Mouse (Mus musculus): ENCODE results near the gene Il11. TPM values are rescaled to one million over a fixed set of nuclear protein-coding genes. Genes with fewer than 3 reads are reported as not detected.

Il11 gene
- total RNA-seq, 1 experiment = 2.1 TPM

GRCm38 (mm10) chr7:4782130-4782529 is 529 bp downstream of the Il11 start:
- H3K4me3 ChIP-seq (ENCODE audit: insufficient read depth in 1 of 2, low read depth in 1 of 2, low read length in 2 of 2, poor library complexity in 1 of 2, severe bottlenecking in 1 of 2) = no peak overlapping the region
- peaks cover 10% of the 10 kb centered on the region; the same call in 1 of the 2 replicates for H3K36me3 ChIP-seq (ENCODE audit: control insufficient read depth, insufficient read depth, low read length, poor library complexity, severe bottlenecking)
- in situ Hi-C loops (cut with MboI; ENCODE audit: low sequenced_read_pairs in 2 of 2, unreplicated experiment in 2 of 2) = no loop called here
- H3K4me1 ChIP-seq (ENCODE audit: control insufficient read depth in 2 of 2, insufficient read depth in 2 of 2, low read length in 2 of 2, poor library complexity in 1 of 2) = peaks cover 2 to 10% of the 10 kb centered on the region in 2 experiments; a peak in 2 of 4 replicates
- TF ChIP-seq HCFC1 (IDR thresholded peaks at IDR 0.05; ENCODE audit: borderline replicate concordance, insufficient read depth, low read length) (no peak), ZNF384 (IDR thresholded peaks at IDR 0.05; ENCODE audit: low read depth, low read length) (no peak), CHD2 (IDR thresholded peaks at IDR 0.05; ENCODE audit: low read depth, low read length) (no peak), MAFK (IDR thresholded peaks at IDR 0.05; ENCODE audit: insufficient read depth, low read depth, low read length) (no peak), ZC3H11A (IDR thresholded peaks at IDR 0.05; ENCODE audit: borderline replicate concordance, low read depth, low read length) (no peak)
- no peaks in the 10 kb centered on the region for H3K9me3 ChIP-seq (ENCODE audit: control insufficient read depth, insufficient read depth, low read depth, low read length)
- no peak overlapping the region for H3K9ac ChIP-seq (ENCODE audit: insufficient read depth, low read depth, low read length, poor library complexity, severe bottlenecking)
- no peak overlapping the region for H3K27ac ChIP-seq (ENCODE audit: insufficient read depth, low read depth, low read length, poor library complexity, severe bottlenecking)
- DNase-seq (ENCODE audit: low read depth, low spot score) = no peak

GRCm38 (mm10) chr7:4779921-4780320 is 2.7 kb downstream of the Il11 start:
- Histone ChIP-seq H3K4me1 (ENCODE audit: control insufficient read depth in 2 of 2, insufficient read depth in 2 of 2, low read length in 2 of 2, poor library complexity in 1 of 2) (peaks cover 5 to 10% of the 10 kb centered on the region in 2 experiments; a peak in 3 of 4 replicates), H3K9me3 (ENCODE audit: control insufficient read depth, insufficient read depth, low read depth, low read length) (no peaks in the 10 kb centered on the region), H3K9ac (ENCODE audit: insufficient read depth, low read depth, low read length, poor library complexity, severe bottlenecking) (no peak overlapping the region), H3K4me3 (ENCODE audit: insufficient read depth in 1 of 2, low read depth in 1 of 2, low read length in 2 of 2, poor library complexity in 1 of 2, severe bottlenecking in 1 of 2) (no peak overlapping the region), H3K36me3 (ENCODE audit: control insufficient read depth, insufficient read depth, low read length, poor library complexity, severe bottlenecking) (peaks cover 7% of the 10 kb centered on the region; the same call in 1 of the 2 replicates), H3K27ac (ENCODE audit: insufficient read depth, low read depth, low read length, poor library complexity, severe bottlenecking) (no peak overlapping the region)
- TF ChIP-seq ZC3H11A (IDR thresholded peaks at IDR 0.05; ENCODE audit: borderline replicate concordance, low read depth, low read length) (no peak), ZNF384 (IDR thresholded peaks at IDR 0.05; ENCODE audit: low read depth, low read length) (no peak)
- no peak for DNase-seq (ENCODE audit: low read depth, low spot score)
- in situ Hi-C loops (cut with MboI; ENCODE audit: low sequenced_read_pairs in 2 of 2, unreplicated experiment in 2 of 2) = no loop called here

GRCm38 (mm10) chr7:4777851-4778637 is 4.6 kb downstream of the Il11 start:
- no peak overlapping the region for H3K9ac ChIP-seq (ENCODE audit: insufficient read depth, low read depth, low read length, poor library complexity, severe bottlenecking)

GRCm38 (mm10) chr7:4776861-4777830 is 5.5 kb downstream of the Il11 start:
- no peaks in the 10 kb centered on the region for H3K36me3 ChIP-seq (ENCODE audit: control insufficient read depth, insufficient read depth, low read length, poor library complexity, severe bottlenecking)
- no peak overlapping the region for H3K27ac ChIP-seq (ENCODE audit: insufficient read depth, low read depth, low read length, poor library complexity, severe bottlenecking)
- in situ Hi-C loops (cut with MboI; ENCODE audit: low sequenced_read_pairs in 2 of 2, unreplicated experiment in 2 of 2) = no loop called here
- TF ChIP-seq CHD2 (IDR thresholded peaks at IDR 0.05; ENCODE audit: low read depth, low read length) (peak; percentile 54; the same call in 1 of the 2 replicates), ZC3H11A (IDR thresholded peaks at IDR 0.05; ENCODE audit: borderline replicate concordance, low read depth, low read length) (no peak)
- peak; percentile 76 for DNase-seq (ENCODE audit: low read depth, low spot score)
- H3K9me3 ChIP-seq (ENCODE audit: control insufficient read depth, insufficient read depth, low read depth, low read length) = no peaks in the 10 kb centered on the region
- peak overlapping the region; percentile 44 to 65 for H3K4me3 ChIP-seq (ENCODE audit: insufficient read depth in 1 of 2, low read depth in 1 of 2, low read length in 2 of 2, poor library complexity in 1 of 2, severe bottlenecking in 1 of 2)
- H3K9ac ChIP-seq (ENCODE audit: insufficient read depth, low read depth, low read length, poor library complexity, severe bottlenecking) = no peak overlapping the region
- peaks cover 5 to 9% of the 10 kb centered on the region in 2 experiments; a peak in 3 of 4 replicates for H3K4me1 ChIP-seq (ENCODE audit: control insufficient read depth in 2 of 2, insufficient read depth in 2 of 2, low read length in 2 of 2, poor library complexity in 1 of 2)

More at GRCm38 (mm10) chr7:4777851-4778637, 4.6 kb downstream of the Il11 start:
- in situ Hi-C loops (cut with MboI; ENCODE audit: low sequenced_read_pairs in 2 of 2, unreplicated experiment in 2 of 2) = no loop called here
- H3K4me3 ChIP-seq (ENCODE audit: insufficient read depth in 1 of 2, low read depth in 1 of 2, low read length in 2 of 2, poor library complexity in 1 of 2, severe bottlenecking in 1 of 2) = no peak overlapping the region
- H3K27ac ChIP-seq (ENCODE audit: insufficient read depth, low read depth, low read length, poor library complexity, severe bottlenecking) = no peak overlapping the region
- DNase-seq (ENCODE audit: low read depth, low spot score) = no peak
- no peak for TF ChIP-seq MAFK (IDR thresholded peaks at IDR 0.05; ENCODE audit: insufficient read depth, low read depth, low read length)
- TF ChIP-seq ZNF384 (IDR thresholded peaks at IDR 0.05; ENCODE audit: low read depth, low read length) = no peak
- no peak for TF ChIP-seq CHD2 (IDR thresholded peaks at IDR 0.05; ENCODE audit: low read depth, low read length)
- no peak for TF ChIP-seq ZC3H11A (IDR thresholded peaks at IDR 0.05; ENCODE audit: borderline replicate concordance, low read depth, low read length)
- no peak for TF ChIP-seq HCFC1 (IDR thresholded peaks at IDR 0.05; ENCODE audit: borderline replicate concordance, insufficient read depth, low read length)
- peaks cover 5 to 9% of the 10 kb centered on the region in 2 experiments; a peak in 3 of 4 replicates for H3K4me1 ChIP-seq (ENCODE audit: control insufficient read depth in 2 of 2, insufficient read depth in 2 of 2, low read length in 2 of 2, poor library complexity in 1 of 2)
- no peaks in the 10 kb centered on the region for H3K9me3 ChIP-seq (ENCODE audit: control insufficient read depth, insufficient read depth, low read depth, low read length)
- no peaks in the 10 kb centered on the region for H3K36me3 ChIP-seq (ENCODE audit: control insufficient read depth, insufficient read depth, low read length, poor library complexity, severe bottlenecking)
